Mouse (Mus musculus) T-helper 17 cell (primary cell): ENCODE measurements at regions not wholly inside any gene's neighbourhood (a gene's known extent, or its start where the extent isn't known, plus 50 kb on each side); places are given as distances from the start of the nearest gene placed in this dataset.

Source experiments
- in situ Hi-C, 2 experiments: fragments of 300-600 bp; cut with MboI, MseI; formaldehyde crosslinking; loops; 1 replicate in 1 of 2; 2 replicates in 1 of 2; pipeline ENCODE4 v1.15.1; 2025; ENCODE audit warnings: high pct_unique_total_duplicates in 2 of 2

DNA sequence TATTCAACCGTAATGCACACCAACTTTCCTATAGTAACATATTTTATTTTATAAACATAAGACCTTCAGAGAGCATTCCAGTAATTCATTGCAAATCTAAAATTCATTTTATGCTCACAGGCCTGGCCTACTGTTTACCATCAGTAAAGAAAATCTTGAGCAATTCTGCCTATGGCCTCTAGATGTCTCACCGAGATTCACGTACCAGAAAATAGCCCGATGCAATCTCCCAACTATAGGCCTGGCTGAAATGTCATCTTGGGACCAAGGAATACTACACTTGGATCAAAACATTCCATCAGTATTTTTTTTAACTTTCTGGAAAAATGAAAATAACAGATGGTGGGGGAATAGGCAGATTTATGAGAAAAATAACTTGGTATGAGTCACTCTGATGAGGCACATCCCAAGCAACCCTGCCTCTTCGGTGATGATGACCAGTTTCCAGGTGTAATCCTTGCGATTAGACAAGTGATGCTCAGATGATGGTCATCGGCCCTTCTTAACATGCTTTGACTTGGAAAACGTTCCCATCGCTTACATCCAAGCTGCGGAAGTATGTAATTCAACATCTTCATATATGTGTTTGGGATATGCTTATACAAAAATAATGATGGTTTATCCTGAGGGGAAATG is 439.9 kb downstream of the Nyap2 start:
- in situ Hi-C loops, result loop anchor here in 1 of 2 experiments (5.0 kb wide), 1 partner anchor 761 kb away; no protein-coding TSS in a partner anchor

DNA sequence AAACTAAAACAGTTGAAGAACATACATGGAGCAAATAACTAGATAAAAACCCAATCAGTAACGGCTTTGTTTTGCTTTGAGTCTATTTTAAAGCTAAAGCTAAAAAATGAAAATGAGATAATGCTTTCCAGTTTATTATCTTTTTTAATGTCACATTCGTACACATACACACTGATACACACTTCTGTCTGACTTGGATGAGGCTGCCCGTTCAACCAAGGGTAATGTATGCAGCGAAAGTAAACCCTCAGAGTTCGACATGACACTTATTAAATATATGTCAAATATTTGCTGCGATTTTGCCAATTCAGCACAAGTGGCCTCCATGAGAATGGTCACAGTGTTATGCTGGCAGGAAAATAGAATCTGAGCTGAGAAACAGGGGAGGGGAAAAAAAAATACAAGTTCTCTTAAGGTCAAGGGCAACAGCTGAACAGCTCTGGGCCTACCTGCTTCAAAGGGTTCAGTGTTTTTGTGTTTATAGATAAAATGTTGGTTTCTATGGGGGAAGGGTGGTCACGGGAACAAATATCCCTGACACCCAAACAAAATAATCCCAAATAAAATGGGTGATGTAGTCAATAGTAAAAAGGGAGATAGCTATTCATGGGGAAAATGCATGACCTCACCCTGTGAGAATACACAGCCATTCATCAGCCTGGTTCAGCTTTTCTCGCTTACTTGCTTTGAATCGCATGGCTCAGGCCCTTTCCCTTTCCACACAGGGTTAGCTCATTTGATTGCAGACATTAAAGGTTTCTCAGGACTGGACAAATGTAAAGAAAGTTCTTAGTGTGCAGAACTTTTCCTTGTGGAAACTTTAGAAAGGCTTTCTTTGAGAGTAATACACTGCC is 443.9 kb downstream of the Nyap2 start:
- in situ Hi-C loops, result no loop called here

DNA sequence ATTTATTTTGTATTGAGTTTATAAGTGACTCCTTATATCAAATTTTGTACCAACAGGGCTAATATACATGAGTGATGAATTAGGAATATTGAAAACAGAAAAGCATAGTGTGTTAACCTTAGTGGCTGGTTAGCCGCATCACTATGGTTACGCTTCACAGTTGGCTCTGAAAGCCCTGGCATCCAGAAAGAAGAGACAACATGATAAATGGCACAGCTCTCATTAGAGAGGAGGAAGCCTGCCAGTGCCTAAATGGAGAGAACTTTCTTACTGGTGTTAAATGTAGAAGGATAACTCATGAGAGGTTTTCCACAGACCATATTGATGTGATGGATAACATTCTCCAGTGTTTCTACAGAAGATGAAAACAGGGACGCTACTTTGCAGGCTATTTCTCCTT is 446.2 kb downstream of the Nyap2 start:
- in situ Hi-C loops, result no loop called here

DNA sequence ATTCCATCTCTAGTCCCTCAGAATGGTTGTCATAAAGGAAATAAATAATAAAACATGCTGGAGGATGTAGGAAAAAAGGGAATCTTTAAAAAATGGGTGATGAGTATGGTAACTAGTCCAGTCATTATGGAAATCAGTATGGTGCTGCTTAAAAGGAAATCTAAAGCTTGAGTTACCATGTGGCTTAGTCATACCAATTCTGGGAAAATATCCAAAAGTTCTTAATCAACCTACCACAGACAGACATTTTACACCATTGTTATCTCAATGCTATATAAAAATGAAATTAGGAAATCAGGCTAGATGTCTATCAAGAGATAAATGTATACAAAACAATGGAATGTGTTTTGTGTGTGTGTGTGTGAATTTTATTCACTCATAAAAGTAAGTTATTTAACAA is 449.1 kb downstream of the Nyap2 start:
- in situ Hi-C loops, result no loop called here

DNA sequence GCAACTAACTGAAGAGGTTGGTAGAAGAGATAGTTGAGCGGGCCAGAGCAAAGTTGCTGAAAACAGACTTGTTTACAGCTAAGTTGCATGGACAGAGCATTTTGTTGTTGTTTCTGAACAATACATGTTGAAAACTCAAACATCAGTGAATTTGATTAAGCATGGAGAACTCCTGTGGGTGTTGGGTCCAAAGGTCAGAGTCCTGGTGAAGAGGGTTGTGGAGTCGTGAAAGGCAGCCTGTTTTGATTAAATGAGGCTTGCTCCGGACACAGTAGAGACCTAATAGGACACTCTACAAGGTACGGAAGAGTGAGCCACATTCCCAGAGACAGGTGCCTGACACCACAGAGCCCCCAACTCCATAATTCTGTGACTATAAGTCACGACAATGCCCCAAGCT is 461.1 kb downstream of the Nyap2 start:
- in situ Hi-C loops, result no loop called here

DNA sequence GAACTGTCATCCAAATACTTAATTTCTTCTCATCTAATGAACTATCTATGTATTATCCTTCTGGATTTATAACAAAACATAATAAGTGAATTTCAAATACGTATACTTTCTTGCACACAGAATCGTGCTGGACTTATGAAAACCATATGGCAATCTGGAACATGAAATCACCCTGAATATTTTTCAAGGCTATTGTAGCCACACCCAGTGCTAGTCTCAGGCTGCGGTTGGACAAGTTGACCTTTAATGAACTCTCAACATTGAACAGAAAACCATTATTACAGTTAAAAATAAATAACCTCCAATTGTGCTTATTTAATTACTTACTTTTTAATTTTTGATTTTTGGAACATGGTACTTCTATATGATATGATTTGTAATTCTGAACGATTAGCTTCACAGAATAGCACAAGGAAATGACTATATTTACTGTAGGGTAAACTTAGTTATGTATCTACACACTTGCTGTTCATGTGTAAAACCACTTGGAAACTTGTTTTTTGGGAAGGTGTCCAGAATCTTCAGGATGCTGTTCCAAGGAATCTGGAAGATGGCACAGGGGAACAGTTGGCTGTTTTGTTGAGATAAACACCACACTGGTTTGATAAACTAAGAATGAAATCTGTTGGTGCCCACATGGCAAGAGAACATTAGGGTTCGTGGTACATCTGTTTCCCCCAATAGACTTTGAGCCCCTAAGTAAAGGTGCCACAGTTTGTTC is 463.0 kb downstream of the Nyap2 start:
- in situ Hi-C loops, result loop anchor here in 1 of 2 experiments (5.0 kb wide), 1 partner anchor 63 kb away; no protein-coding TSS in a partner anchor

DNA sequence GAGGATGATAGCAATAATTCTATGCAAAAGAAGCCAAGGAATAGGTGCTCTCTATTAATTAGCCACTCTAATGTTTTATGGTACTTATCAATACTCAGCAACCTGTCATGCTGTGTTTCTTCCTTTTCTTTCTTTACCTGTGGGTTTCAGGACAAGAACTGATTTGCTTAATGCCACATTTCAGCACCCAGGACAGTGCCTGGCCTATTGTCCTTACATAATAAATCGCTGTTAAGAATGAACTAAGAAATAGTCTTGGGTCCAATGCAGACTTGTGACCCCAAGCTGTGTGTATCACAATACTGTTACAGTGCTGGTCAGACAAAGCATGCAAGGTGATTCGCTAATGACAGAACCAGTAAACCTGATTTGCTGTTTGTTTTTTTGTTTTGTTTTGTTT is 472.2 kb downstream of the Nyap2 start:
- in situ Hi-C loops, result no loop called here

DNA sequence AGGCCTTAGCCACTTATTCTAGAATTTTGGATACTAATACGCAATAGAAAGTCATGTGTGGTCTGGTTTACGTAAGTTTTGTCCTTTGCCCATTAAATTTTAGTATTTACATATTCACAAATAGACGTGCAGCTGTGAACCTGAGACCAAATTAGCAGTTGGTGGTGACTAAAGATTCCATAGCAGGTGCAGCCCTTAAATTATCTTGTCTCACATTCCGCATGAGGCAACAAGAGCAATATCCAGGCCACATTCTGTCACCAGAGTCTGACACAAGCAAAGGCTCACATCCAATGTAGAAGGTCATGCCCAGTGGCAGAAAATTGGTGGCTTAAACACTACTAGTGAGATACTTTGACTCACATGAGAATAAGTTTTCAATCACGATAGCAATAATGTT is 473.0 kb downstream of the Nyap2 start:
- in situ Hi-C loops, result no loop called here

DNA sequence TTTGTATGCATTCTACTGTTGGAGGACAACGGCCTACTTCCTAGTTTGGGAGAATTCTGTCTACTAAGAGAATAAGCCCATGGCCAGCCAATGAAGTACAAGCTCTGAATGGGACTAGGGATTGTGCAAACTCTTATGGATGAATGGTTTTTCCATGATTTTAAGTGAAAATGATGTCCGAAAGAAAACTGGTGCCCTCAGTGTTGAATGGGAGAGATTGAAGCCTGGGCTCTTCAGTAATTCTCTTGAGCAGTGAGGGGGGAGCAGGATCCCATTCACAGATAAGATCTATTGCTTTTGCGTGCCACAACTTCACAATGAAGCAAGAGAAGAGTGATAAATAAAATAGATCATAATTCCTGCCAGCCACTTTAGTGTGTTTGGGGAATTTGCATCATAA is 476.0 kb downstream of the Nyap2 start:
- in situ Hi-C loops, result no loop called here

DNA sequence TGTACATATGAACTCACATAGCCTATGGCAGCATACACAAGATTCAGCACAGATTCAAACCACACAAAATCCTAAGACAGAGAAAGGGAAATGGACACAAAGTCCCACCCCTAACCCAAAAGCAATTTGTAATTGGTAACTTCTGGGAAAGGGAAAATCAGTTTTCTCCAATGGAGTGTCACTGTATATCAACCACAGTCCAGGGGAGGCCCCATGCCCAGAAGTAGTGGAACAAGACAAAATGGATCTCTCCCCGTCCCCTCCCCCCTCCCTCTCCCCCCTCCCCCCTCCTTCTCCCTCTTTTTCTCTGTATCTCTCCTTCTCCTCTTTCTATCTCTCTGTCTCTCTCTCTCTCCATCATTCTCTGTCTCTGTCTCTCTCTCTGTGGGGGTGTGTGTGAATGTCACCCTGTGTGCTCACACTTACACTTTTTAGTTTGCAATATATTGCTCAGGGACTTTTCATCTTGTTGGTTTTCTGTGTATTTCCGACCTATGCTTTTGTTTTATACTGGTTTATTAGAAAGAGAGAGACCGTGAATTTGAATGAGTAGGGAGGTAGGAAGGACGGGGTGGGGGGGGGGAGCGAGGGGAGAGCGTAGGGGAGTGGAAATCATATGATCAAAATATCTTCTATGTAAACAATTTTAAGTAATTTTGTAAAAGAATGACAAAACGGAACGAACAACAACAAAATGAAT is 500.4 kb downstream of the Nyap2 start:
- in situ Hi-C loops, result no loop called here

DNA sequence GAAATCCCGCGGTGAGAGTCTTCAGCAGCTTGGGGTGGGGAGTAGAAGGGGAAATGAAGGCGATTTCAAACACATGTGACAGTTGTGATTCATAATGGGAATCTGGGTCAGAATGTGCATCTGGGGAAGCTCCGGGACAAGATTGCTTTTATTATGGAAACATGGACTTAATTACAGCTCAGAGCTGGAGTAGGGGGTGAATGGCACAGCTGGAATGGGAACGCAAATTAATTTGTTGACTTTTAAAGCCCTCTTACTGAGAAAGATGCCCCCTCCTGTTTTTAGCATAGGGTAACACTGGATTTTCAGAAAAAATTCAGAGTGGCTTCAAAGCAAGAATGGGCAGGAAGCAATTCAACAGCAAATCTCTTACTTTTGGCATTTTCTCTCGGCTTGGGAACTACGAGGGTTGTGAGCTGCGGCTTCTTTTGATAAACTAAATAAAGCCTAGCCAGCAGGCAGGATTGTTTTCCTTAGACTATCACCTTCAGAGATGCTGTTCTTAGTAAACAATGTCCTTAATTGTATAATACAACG is 501.0 kb downstream of the Nyap2 start:
- in situ Hi-C loops, result no loop called here

DNA sequence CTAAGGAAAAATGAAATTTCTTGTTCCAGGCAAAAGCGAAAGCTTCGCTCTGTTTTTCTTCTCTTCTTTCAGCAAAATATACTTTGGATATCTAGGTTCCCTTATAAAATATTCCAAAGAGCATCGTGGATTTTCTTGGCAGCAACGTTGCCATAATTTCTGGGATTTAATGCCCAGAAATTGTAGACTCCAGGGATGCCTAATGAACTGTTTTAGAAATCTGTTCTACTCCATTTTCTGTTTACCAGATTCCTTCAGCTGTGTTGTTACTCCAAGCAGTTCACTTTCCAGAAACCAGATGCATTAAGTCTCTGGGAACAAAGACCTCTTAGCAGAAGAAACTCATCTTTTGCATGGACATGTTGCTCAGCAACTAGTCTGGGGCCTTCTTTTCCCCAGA is 504.5 kb downstream of the Nyap2 start:
- in situ Hi-C loops, result no loop called here

DNA sequence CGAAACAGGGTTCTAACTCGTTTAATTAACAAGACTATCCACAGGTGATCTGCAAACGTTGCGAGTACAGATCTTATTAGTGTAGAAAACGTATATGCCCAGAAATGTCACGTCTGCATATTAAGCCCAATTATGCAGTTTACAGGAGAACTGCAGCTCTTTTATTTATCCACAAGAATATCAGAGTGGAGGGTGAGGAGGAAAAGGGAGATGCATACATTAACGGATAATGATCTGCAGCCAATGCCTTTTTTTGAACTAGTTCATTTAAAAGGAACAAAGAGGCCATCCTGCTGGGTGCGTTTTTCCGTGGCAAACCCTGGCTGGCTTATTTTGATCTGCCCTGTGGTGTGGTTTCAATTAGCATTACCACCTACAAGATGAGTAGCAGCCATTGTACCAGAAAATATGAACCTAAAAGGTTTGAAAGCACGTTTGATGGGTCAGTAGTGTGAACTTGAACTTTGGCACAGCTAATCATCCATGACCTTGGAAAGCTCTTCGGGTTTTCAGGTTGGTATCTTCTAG is 511.1 kb downstream of the Nyap2 start:
- in situ Hi-C loops, result no loop called here

DNA sequence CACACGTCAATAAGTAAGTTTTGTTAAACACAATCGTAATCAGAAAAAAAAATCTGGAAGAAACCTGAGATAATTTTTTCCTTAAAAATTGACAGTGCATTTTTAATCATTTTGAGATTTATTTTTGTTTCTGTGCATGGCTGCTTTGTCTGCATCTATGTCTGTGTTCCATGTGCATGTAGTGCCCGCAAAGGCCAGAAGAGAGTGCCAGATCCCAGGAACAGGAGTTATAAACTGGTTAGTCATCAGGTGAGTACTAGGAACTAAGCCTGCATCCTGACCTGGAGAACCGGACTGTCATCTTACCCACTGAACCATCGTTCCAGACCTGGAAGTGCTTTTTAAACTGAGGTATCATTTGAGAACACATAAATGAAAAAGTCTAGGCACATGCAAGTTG is 514.9 kb downstream of the Nyap2 start:
- in situ Hi-C loops, result no loop called here

DNA sequence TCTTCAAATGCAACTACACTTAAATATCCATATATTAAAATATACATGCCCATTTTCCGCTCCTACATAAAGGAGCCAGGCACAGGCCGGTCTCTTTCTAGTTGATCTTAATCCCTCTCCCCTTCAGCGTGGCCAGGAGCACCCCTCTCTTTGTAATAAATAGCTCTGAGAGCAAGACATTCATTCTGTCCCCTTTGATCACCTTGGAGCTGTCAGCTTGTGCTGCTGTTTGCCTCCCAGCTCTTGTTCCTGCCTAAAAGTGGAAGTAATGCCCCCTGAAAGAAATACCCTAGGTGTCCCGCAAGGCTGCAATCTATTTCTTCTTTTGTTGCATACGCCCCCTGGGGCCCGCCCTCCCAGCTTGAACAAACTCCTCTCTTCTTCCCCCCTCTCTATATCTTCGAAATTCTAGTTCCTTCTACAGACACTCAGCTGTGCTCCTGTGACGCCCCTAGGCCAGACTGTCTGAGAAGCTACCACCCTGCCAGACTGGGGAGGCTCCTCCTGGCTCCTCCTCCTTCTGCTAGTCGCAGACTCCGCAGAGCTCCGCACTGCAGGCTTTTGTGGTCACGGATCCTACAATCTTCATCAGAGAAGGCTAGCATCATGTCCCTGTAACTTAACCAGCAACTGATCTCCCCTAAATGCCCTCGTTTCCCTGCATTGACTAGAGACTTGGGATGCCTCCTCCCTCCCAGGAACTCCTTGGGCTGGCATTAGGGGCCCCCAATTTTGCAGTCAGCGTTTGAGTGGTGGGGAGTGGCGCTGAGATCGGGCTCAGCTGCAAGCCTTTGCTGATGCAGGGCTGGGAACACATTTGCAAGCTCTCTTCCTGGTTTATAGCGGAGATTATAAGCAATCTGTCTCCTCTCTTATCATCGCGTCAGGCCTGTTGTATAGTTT is 516.8 kb downstream of the Nyap2 start:
- in situ Hi-C loops, result no loop called here

DNA sequence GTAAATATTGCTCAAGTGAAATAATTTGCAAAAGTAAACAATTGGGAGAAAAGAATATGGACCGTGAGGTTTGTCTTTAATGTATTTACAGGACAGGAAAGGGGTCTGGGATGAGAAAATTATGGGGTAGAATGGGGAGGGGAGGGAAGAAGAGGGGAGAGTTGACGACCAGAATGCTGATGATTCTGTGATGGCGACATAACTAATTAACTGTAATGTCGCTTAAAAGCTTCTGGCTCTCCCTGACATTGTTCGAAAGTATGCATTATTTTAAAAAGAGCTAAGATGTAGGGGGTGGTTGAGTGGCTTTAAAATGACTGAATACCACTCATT is 517.4 kb downstream of the Nyap2 start:
- in situ Hi-C loops, result no loop called here

DNA sequence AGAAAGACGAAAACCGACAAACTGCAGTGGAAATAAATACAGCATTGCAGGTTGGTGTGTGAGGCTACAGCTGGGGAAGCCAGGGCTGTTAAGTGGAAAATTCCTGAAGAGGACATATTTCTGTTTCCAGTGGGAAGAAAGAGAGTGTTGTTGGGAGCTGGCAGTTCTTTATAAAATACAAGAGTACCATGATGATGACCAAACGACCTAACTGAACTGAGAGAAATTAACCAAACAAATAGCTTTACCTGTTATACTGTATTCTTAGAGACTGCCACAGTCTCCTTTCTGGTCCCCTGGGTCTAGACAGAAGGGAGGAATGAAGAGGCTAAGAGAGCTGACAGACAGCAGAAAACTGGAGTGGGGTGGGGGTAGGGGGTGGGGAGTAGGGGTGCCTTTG is 517.9 kb downstream of the Nyap2 start:
- in situ Hi-C loops, result no loop called here

DNA sequence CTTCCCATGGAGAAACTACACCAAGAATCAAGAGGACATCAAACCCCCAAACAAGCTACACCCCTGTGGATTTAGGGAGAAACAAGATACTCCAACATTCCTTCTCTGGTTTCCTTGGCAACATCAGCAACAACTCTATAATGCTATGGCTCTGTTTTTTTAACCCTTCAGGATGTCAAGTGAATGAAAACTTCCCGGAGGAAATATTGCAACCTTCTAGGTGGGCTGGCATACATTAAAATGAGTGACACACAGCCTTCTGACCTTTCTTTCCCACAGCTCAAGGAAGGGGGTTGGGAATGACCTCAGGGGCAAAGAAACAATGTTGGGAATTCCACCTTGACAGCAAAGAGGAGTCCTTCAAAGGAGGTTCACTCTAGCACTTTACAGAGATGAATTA is 532.0 kb downstream of the Nyap2 start:
- in situ Hi-C loops, result no loop called here

DNA sequence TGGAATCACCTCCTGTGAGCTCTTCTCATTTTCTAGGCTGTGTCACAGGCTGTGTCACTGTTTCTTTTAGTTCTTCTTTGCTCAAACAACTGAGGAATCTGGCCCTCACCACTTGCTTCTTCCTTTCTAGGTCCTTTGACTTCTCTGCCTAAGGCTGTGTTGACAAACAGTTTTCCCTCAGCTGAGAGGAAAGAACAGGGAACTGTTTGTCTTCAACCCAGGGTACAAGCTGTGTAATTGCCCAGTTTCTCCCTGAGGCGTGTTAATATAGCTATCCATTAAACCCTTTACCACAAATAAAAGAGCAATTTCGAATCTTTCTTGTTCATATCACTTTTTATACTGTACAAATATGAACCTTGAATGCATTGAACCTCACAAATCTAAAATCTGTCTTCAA is 542.1 kb downstream of the Nyap2 start:
- in situ Hi-C loops, result no loop called here

DNA sequence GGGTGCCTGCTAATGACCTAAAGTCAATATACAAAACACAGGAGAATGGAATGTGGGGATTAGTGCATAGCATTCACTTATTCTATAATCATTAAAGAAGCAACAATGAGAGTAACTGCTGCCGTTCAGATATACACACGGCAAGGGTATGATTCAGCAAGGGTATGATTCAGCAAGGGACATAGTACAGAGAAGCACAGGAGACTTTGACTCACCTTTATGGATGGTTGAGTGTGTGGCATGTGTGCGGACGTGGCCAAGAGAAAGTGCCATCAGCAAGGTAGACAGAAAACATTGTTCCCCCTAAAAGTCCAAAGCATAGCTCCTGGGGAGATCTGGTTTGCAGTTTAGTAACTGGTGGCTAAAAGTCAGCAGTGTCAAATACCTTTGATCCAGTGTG is 547.4 kb downstream of the Nyap2 start:
- in situ Hi-C loops, result no loop called here

DNA sequence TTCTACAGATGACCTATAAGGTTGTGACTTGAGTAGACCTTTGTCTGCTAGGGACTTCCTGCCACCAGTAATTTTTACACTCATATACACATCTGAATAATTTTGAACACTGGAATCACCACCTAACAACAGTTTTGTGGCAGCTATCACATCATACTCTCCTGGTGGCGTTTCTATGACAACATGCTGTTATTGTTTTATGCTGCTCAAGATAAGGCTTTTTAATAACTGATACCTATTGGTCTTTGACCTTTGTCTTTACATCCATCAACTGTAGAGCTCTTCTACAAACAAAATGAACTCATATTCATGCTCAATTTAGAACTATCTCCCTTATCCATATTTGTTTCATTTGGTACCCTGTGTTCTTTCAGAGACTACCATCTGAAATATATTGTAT is 556.0 kb downstream of the Nyap2 start:
- in situ Hi-C loops, result no loop called here
